Mouse (Mus musculus) bone marrow, adult 2 months (tissue): Measurements from ENCODE around the gene Optn.

Experiments used
- CTCF ChIP-seq: fragments of 200-500 bp; IDR thresholded peaks from 2 replicates; pipeline ENCODE4 v1.5.1; 2011; ENCODE audit warnings: low read length, control low read depth; ENCODE audit not compliant: control insufficient read depth, insufficient read depth
- POLR2A ChIP-seq: fragments of 200-500 bp; IDR thresholded peaks from 2 replicates; pipeline ENCODE4 v1.6.1; 2011; ENCODE audit warnings: low read depth, mild to moderate bottlenecking, control low read depth, low read length, borderline replicate concordance; ENCODE audit not compliant: control insufficient read depth

- TF ChIP-seq CTCF (no peak), POLR2A (no peak)
Measured at GRCm38 (mm10) chr2:5034801-5035200, 29.1 kb downstream of the Optn start.
